Mouse (Mus musculus) left cerebral cortex, adult 11 months (tissue): ENCODE measurements at regions not wholly inside any gene's neighbourhood (a gene's known extent, or its start where the extent isn't known, plus 50 kb on each side); places are given as distances from the start of the nearest gene placed in this dataset.

Experiments
- DNase-seq: peaks from one replicate; pipeline ENCODE4 v3.0.0; 2022; ENCODE audit warnings: low spot score

DNA sequence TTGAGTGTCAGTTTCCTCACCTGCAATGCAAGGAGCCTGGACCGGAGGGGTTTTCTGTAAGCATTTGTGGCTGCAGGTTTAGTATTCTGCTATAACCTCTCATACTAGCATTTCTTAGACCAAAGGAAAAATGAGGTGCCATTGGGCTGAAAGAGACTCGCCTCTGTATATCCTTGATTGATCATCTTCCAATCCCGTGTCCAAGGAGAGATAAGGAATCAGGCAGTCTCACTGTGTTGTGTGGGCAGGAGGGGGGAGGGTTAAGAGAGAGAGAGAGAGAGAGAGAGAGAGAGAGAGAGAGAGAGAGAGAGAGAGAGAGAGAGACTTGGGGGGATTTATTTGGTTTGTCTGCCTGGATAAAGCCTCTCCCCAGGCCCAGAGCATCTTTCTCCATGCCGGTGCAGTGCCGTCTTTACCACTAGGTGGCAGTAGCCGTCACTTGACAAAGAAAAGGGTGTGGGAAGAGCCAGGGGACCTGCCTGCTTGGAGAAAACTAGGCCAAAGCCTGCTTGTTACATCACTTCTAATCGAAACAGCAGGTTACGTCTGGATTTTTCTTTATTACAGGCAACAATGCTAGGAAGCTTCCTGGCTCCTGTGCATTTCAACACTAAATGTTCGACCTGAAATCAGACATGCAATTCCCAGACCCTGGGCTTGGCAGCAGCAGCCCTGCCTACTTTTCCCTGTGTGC is 56.1 kb upstream of the Ces5a start:
- DNase-seq = peak; percentile 81

DNA sequence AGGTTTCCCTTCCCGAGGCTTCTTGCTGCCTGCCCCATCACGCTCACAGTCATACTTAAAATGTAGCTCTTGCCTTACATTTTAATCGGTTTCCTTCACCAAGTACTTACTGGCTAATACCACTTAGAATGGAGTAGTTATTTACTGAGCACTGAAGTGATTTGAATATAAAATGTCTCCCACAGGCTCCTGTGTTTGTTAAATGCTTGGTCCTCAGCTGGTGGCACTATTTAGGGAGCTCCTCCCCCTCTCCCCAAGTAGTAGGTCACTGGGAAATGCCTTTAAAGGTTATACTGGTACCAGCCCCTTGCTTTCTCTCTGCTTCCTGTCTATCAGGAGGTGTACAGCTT is 56.6 kb upstream of the Ces5a start:
- no peak for DNase-seq

- DNase-seq = no peak
Measured at GRCm38 (mm10) chr8:93598613-93599121, 63.0 kb upstream of the Ces5a start.

- DNase-seq = no peak
Measured at GRCm38 (mm10) chr8:93599306-93599705, 63.7 kb upstream of the Ces5a start.

- no peak for DNase-seq
Measured at GRCm38 (mm10) chr8:93599776-93600175, 64.1 kb upstream of the Ces5a start.

- no peak for DNase-seq
Measured at GRCm38 (mm10) chr8:93626807-93627526, 91.3 kb upstream of the Ces5a start.

DNA sequence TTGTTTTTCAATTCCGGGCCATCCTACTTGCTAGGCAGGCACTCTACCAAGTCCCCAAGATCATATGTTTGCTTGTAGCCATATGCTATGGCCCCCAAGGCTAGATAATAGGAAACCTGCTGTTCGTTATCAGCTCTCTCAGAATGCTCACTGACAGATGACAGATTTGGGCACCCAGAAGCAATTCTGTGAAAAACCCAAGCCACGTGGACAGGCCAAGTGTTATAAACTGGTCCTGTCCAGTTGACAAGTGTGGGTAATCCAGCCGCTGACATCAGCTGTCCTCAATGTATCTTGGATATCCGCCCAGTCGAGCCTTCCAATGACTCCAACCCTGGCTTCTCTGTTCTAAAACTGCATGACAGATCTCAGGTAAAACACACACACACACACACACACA is 92.0 kb upstream of the Ces5a start:
- no peak for DNase-seq

GRCm38 (mm10) chr8:93632896-93633295 is 97.3 kb upstream of the Ces5a start:
- no peak for DNase-seq

- DNase-seq = no peak
Measured at GRCm38 (mm10) chr8:93642770-93643169, 107.1 kb upstream of the Ces5a start.

DNA sequence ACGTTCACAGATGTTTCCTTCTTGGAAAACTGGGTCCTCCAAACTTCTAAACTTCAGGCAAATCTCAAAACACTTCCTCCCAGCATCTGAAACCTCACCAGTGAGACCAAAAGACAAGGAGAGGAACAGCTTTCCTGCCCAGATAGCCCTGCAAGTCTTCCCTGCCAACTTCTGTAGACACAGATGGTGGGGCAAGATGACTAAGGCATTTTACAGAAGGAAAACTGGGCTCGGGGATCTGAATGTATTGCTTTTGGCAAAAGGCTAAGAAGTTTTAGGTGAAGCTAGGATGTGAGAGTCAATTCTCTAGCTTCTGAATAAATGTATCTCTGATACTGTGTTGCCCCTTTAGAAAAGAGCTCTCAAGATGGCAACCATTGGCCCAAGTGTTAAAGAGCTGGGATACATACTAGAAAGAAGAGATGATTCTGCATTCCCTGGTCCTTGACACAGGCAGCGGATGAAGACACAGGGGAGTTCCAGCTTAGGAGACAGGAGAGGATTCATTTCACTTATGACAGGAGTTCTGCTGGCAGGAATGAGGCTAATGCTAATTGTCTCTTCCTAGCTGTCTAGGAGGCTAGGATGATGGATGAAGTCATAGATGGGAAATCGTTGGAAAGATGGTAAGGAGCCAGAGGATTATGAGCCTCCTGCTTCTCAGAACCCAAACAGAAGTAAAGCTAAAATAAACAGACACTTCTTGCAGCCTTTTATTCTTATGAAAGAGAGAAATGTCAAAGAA is 108.0 kb upstream of the Ces5a start:
- DNase-seq = no peak

DNA sequence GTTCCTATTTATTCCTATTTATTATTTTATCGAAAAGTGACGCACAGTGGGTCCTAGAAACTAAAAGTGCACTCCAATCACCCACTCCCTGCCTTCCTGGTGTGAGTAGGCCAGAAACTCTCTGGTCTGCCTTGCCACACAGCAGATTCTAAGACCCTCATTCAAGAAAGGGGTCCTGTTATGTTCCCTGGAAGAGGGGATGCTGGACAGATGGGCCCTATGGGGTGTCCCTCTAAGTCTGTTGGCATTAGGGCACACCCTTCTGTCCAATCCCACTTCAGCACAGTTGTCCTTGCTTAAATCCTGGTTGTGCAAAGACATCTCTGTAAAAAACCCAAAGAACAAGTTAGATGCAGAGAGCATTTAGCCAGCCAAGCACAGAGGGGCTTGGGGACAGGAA is 117.8 kb upstream of the Ces5a start:
- DNase-seq = no peak

- no peak for DNase-seq
Measured at GRCm38 (mm10) chr8:93653913-93654705, 118.5 kb upstream of the Ces5a start.

DNA sequence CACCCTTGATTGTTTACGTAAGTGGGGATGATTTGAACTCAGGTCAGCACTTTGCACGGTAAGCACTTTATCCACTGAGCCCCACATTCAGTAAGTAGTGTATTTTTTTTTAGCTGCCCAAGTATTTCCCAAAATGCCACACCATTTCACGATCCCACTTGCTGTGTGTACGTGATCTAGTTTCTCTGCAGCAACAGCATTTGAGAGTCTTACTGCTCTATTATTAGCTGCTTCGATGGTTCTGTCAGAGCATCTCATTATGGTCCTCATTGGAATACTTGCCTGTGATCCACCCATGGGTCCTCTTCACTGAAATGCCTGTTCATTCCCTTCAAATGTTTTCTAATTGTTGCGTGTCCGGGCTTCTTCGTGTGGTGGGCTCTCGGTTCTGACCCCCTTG is 120.1 kb upstream of the Ces5a start:
- DNase-seq = no peak

GRCm38 (mm10) chr8:93661739-93662138 is 126.1 kb upstream of the Ces5a start:
- DNase-seq = peak; percentile 71

DNA sequence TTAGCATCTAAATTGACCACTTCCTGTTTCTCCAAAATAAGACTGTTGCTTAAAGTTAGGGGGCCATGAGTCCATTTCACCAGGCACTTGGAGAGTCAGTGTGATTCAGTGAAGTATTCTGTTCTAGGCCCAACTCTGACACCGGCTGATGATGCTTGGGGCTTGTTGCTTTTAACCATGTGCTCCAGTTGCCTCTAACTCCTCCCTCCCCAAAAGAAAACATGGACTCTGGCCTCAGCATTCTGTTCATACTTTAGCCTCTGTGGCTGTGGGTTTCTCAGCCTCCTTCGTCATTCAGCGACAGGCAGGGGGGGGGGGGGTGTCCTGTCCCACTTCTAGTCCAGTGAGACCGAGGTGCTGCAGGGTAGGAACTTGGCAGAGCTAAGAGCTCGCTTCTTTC is 126.6 kb upstream of the Ces5a start:
- DNase-seq = no peak

- DNase-seq = no peak
Measured at GRCm38 (mm10) chr8:93663851-93664250, 128.2 kb upstream of the Ces5a start.

GRCm38 (mm10) chr8:93668306-93668705 is 132.7 kb upstream of the Ces5a start:
- no peak for DNase-seq

- DNase-seq = no peak
Measured at GRCm38 (mm10) chr8:93674721-93675120, 135.0 kb upstream of the Gnao1 start.

GRCm38 (mm10) chr8:93683773-93684391 is 125.9 kb upstream of the Gnao1 start:
- no peak for DNase-seq

- no peak for DNase-seq
Measured at GRCm38 (mm10) chr8:93684392-93684791, 125.4 kb upstream of the Gnao1 start.

DNA sequence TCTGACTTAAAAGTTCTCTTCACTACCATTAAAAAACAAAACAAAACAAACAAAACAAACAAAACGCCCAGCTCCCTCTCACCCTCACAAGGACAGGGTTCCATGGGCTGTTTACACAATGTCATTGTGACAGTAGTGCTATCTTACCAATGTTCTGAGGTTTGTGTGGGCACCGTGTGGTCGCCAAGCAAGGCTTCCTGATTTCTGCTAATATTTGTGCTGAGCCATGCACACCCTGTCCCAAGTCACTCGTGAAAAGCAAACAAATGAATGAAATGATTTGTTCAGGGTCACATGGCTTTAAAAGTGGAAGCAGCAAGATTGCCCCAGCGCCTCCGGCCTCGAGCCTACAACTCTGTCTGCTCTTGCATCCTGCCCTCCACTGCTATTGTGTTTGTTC is 120.9 kb upstream of the Gnao1 start:
- DNase-seq = no peak
